Mouse (Mus musculus): Measurements from ENCODE around the gene Ptprn2.

DNA sequence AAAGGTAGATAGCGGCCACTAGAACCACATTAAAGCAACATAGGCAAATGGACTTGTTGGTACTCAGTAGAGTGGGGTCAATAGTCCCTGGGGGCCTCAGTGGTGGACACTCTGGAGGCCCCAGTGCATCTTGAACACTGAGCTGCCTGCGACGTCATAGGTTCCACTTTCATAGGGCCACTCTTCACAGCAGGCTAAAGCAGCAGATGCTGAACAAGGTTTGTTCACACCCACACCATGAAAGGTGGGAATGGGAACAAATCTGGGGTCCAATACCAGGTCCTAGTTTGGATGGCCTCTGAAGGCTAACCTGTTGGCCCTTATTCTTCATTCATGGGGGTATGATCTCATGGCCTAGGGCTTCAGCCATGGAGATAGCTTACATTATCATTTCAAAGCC, 641.6 kb downstream of the Ptprn2 start:
- no peak for TF ChIP-seq CTCF (IDR thresholded peaks at IDR 0.05; ENCODE audit: insufficient read depth, low read length)
- no peak for TF ChIP-seq POLR2A (IDR thresholded peaks at IDR 0.05; ENCODE audit: borderline replicate concordance, extremely low read depth, low read depth, low read length)

All from lung, adult 2 months (tissue).